ENCODE assay signal across 13 mouse cellular contexts in genomic region chr4:124984871-124985670, GRCm38 (mm10). TPM values are rescaled to one million over a fixed set of nuclear protein-coding genes. Genes with fewer than 3 reads are reported as not detected.
DNase-seq lines count a peak whose midpoint lies in the region; ATAC-seq lines count a peak whose summit lies in the region.
"Had no signal": no experiment of that assay in that cellular context is flagged by ENCODE, and none has a peak within 500 bp of the region (broad histone marks: within the 10 kb centered on the region; RNA-seq: fewer than 3 reads in every experiment).

No protein-coding gene starts in this region.

- no peaks in the 10 kb centered on the region for H3K36me3 ChIP-seq in kidney, embryonic 16.5 days (ENCODE audit: insufficient read depth, low read length)
- H3K36me3 ChIP-seq in limb, embryonic 13.5 days = no peaks in the 10 kb centered on the region

- DNase-seq in frontal cortex, postnatal 14 days (ENCODE audit: low spot score in 2 of 2) = no peak
- DNase-seq in kidney, postnatal 25 days = no peak
- peak; percentile 23 for DNase-seq in MN1 (ENCODE audit: low spot score)
- DNase-seq in retina, postnatal 1 day = no peak
- DNase-seq in spleen, adult 12 weeks (ENCODE audit: low spot score) = no peak
- DNase-seq: B cell, adult 2 months; gastrocnemius, postnatal 10 days; kidney, postnatal 10 days; thymus, adult 2 months had no signal

- peak overlapping the region; percentile 76 for H3K27ac ChIP-seq in kidney, embryonic 16.5 days (ENCODE audit: low read length)
- no peak overlapping the region for H3K27ac ChIP-seq in limb, embryonic 13.5 days

- peaks cover 78% of the 10 kb centered on the region for H3K27me3 ChIP-seq in kidney, embryonic 16.5 days (ENCODE audit: insufficient read depth, low read length)
- peaks cover 99% of the 10 kb centered on the region for H3K27me3 ChIP-seq in limb, embryonic 13.5 days

- H3K4me1 ChIP-seq in kidney, embryonic 16.5 days (ENCODE audit: insufficient read depth, low read length) = peaks cover 43% of the 10 kb centered on the region
- peaks cover 45% of the 10 kb centered on the region for H3K4me1 ChIP-seq in limb, embryonic 13.5 days

- H3K4me2 ChIP-seq in kidney, embryonic 16.5 days (replicated peaks; ENCODE audit: low read depth, low read length) = peak overlapping the region; percentile 62
- H3K4me2 ChIP-seq in limb, embryonic 13.5 days (replicated peaks) = peak overlapping the region; percentile 5; the same call in 1 of the 2 replicates

- ATAC-seq in frontal cortex, adult (ENCODE audit: low TSS enrichment) = peak; percentile 50; the same call in 1 of the 2 replicates
- peak; percentile 24; the same call in 1 of the 2 replicates for ATAC-seq in kidney, embryonic 16.5 days (ENCODE audit: low FRiP score, low TSS enrichment)
- ATAC-seq in limb, embryonic 13.5 days (ENCODE audit: low FRiP score, low read depth) = no peak

- 5% methylated on average over 18 of the region's 18 CpGs for WGBS in kidney, embryonic 16.5 days
- 7% methylated on average over 18 of the region's 18 CpGs for WGBS in limb, embryonic 13.5 days

- H3K9ac ChIP-seq in kidney, embryonic 16.5 days (replicated peaks; ENCODE audit: low read length) = no peak overlapping the region; the same call in 1 of the 2 replicates
- H3K9ac ChIP-seq in limb, embryonic 13.5 days = no peak overlapping the region

- H3K4me3 ChIP-seq in kidney, embryonic 16.5 days (ENCODE audit: low read length) = peak overlapping the region; percentile 56
- peak overlapping the region; percentile 48; the same call in 1 of the 2 replicates for H3K4me3 ChIP-seq in limb, embryonic 13.5 days
- H3K4me3 ChIP-seq: myocyte had no signal

- H3K9me3 ChIP-seq in kidney, embryonic 16.5 days (ENCODE audit: low read length) = no peaks in the 10 kb centered on the region
- no peaks in the 10 kb centered on the region for H3K9me3 ChIP-seq in limb, embryonic 13.5 days

RNA-seq across cellular contexts. Expression of gene Rspo1, which starts 1.2 kb away (rescaled TPM):
- polyA plus RNA-seq in kidney, embryonic 16.5 days (2015; fragmentation: Nextera tagmentation; extraction: Ambion mirVana) = 25.1 and 31.1 TPM in 2 replicates
- 2.5 and 3.1 TPM in 2 replicates for polyA plus RNA-seq in limb, embryonic 13.5 days (2015; fragmentation: Nextera tagmentation; extraction: Ambion mirVana)

RNA-seq across cellular contexts. Expression of gene Gnl2, which starts 31.3 kb away (rescaled TPM):
- polyA plus RNA-seq in kidney, embryonic 16.5 days (2015; fragmentation: Nextera tagmentation; extraction: Ambion mirVana) = 80.7 and 82.7 TPM in 2 replicates
- polyA plus RNA-seq in limb, embryonic 13.5 days (2015; fragmentation: Nextera tagmentation; extraction: Ambion mirVana) = 90.3 and 91.7 TPM in 2 replicates

RNA-seq across cellular contexts. Expression of gene Cdca8, which starts 46.0 kb away (rescaled TPM):
- polyA plus RNA-seq in kidney, embryonic 16.5 days (2015; fragmentation: Nextera tagmentation; extraction: Ambion mirVana) = 149 and 164 TPM in 2 replicates
- polyA plus RNA-seq in limb, embryonic 13.5 days (2015; fragmentation: Nextera tagmentation; extraction: Ambion mirVana) = 128 and 130 TPM in 2 replicates

RNA-seq across cellular contexts. Expression of gene 9930104L06Rik, which starts 48.2 kb away (rescaled TPM):
- polyA plus RNA-seq in kidney, embryonic 16.5 days (2015; fragmentation: Nextera tagmentation; extraction: Ambion mirVana) = 12.7 and 13.8 TPM in 2 replicates
- 16.5 and 19.8 TPM in 2 replicates for polyA plus RNA-seq in limb, embryonic 13.5 days (2015; fragmentation: Nextera tagmentation; extraction: Ambion mirVana)
